Mouse (Mus musculus): ENCODE measurements around the gene Gli2. TPM values are rescaled to one million over a fixed set of nuclear protein-coding genes. Genes with fewer than 3 reads are reported as not detected.
A peak's percentile ranks its signal among the peaks of the same experiment; 100 is the strongest.

The Gli2 gene
- total and polyA plus RNA-seq, 2 experiments from 2014 or later: 3.0 to 13.9 TPM

GRCm38 (mm10) chr1:118917520-118918220 is 135.7 kb downstream of the Gli2 start:
- Histone ChIP-seq H3K4me2 (ENCODE audit: low read depth, low read length) (no peak overlapping the region), H3K27me3 (ENCODE audit: insufficient read depth, low read length) (no peaks in the 10 kb centered on the region), H3K27ac (peak overlapping the region; percentile 51; the same call in 1 of the 2 replicates), H3K4me1 (ENCODE audit: insufficient read depth, low read length) (peaks cover 11% of the 10 kb centered on the region), H3K9me3 (ENCODE audit: low read length) (no peaks in the 10 kb centered on the region), H3K9ac (replicated peaks; ENCODE audit: low read length) (no peak overlapping the region), H3K36me3 (ENCODE audit: insufficient read depth, low read length) (no peaks in the 10 kb centered on the region), H3K4me3 (ENCODE audit: low read length) (no peak overlapping the region)
- ATAC-seq (no peak), DNase-seq (ENCODE audit: low spot score) (no peak)
- TF ChIP-seq CTCF (IDR thresholded peaks at IDR 0.05; ENCODE audit: low read depth): no peak
- WGBS: 54% methylated on average over 7 of the region's 7 CpGs

GRCm38 (mm10) chr1:118916477-118917075 is 136.8 kb downstream of the Gli2 start:
- no peaks in the 10 kb centered on the region for H3K9me3 ChIP-seq (ENCODE audit: low read length)
- no peak overlapping the region for H3K9ac ChIP-seq (replicated peaks; ENCODE audit: low read length)
- 31% methylated on average over 12 of the region's 12 CpGs for WGBS
- ATAC-seq (peak; percentile 69), DNase-seq (ENCODE audit: low spot score) (peak; percentile 73)
- no peaks in the 10 kb centered on the region for H3K36me3 ChIP-seq (ENCODE audit: insufficient read depth, low read length)
- H3K4me1 ChIP-seq (ENCODE audit: insufficient read depth, low read length): peaks cover 17% of the 10 kb centered on the region
- no peak overlapping the region for H3K4me3 ChIP-seq (ENCODE audit: low read length)
- peak overlapping the region; percentile 51; the same call in 1 of the 2 replicates for H3K27ac ChIP-seq
- 0 out of 2 replicates have a peak, but pooled peaks cover 5% of the 10 kb centered on the region for H3K27me3 ChIP-seq (ENCODE audit: insufficient read depth, low read length)
- TF ChIP-seq CTCF (IDR thresholded peaks at IDR 0.05; ENCODE audit: low read depth): peak; percentile 47
- H3K4me2 ChIP-seq (ENCODE audit: low read depth, low read length): no peak overlapping the region

- ATAC-seq (no peak), DNase-seq (ENCODE audit: low spot score) (peak; percentile 53)
- Histone ChIP-seq H3K27ac (no peak overlapping the region; the same call in 1 of the 2 replicates), H3K36me3 (ENCODE audit: insufficient read depth, low read length) (no peaks in the 10 kb centered on the region), H3K4me2 (ENCODE audit: low read depth, low read length) (peak overlapping the region; percentile 39; the same call in 1 of the 2 replicates), H3K9me3 (ENCODE audit: low read length) (no peaks in the 10 kb centered on the region), H3K27me3 (ENCODE audit: insufficient read depth, low read length) (0 out of 2 replicates have a peak, but pooled peaks cover 5% of the 10 kb centered on the region), H3K4me1 (ENCODE audit: insufficient read depth, low read length) (peaks cover 40% of the 10 kb centered on the region), H3K9ac (replicated peaks; ENCODE audit: low read length) (no peak overlapping the region), H3K4me3 (ENCODE audit: low read length) (no peak overlapping the region)
- no peak for TF ChIP-seq CTCF (IDR thresholded peaks at IDR 0.05; ENCODE audit: low read depth)
- 46% methylated on average over 17 of the region's 17 CpGs for WGBS
Measured at GRCm38 (mm10) chr1:118913414-118914385, 139.7 kb downstream of the Gli2 start.

GRCm38 (mm10) chr1:118912929-118913328 is 140.5 kb downstream of the Gli2 start:
- Histone ChIP-seq H3K4me2 (ENCODE audit: low read depth, low read length) (peak overlapping the region; percentile 39), H3K9me3 (ENCODE audit: low read length) (no peaks in the 10 kb centered on the region), H3K4me1 (ENCODE audit: insufficient read depth, low read length) (peaks cover 40% of the 10 kb centered on the region), H3K36me3 (ENCODE audit: insufficient read depth, low read length) (no peaks in the 10 kb centered on the region), H3K9ac (replicated peaks; ENCODE audit: low read length) (no peak overlapping the region), H3K27ac (no peak overlapping the region), H3K4me3 (ENCODE audit: low read length) (no peak overlapping the region), H3K27me3 (ENCODE audit: insufficient read depth, low read length) (0 out of 2 replicates have a peak, but pooled peaks cover 5% of the 10 kb centered on the region)
- peak; percentile 71 for DNase-seq (ENCODE audit: low spot score)
- 14% methylated on average over 6 of the region's 6 CpGs for WGBS
- TF ChIP-seq CTCF (IDR thresholded peaks at IDR 0.05; ENCODE audit: low read depth): no peak
- ATAC-seq: peak; percentile 36; the same call in 1 of the 2 replicates

GRCm38 (mm10) chr1:118911427-118911727 is 142.0 kb downstream of the Gli2 start:
- Histone ChIP-seq H3K4me1 (ENCODE audit: insufficient read depth, low read length) (peaks cover 36% of the 10 kb centered on the region), H3K27ac (peak overlapping the region; percentile 58; the same call in 1 of the 2 replicates), H3K9ac (replicated peaks; ENCODE audit: low read length) (no peak overlapping the region), H3K27me3 (ENCODE audit: insufficient read depth, low read length) (0 out of 2 replicates have a peak, but pooled peaks cover 5% of the 10 kb centered on the region), H3K9me3 (ENCODE audit: low read length) (no peaks in the 10 kb centered on the region), H3K4me3 (ENCODE audit: low read length) (no peak overlapping the region), H3K4me2 (ENCODE audit: low read depth, low read length) (no peak overlapping the region), H3K36me3 (ENCODE audit: insufficient read depth, low read length) (no peaks in the 10 kb centered on the region)
- WGBS: 46% methylated on average over 3 of the region's 3 CpGs
- ATAC-seq (peak; percentile 4; the same call in 1 of the 2 replicates), DNase-seq (ENCODE audit: low spot score) (no peak)
- no peak for TF ChIP-seq CTCF (IDR thresholded peaks at IDR 0.05; ENCODE audit: low read depth)

- no peak overlapping the region for H3K4me2 ChIP-seq (ENCODE audit: low read depth, low read length)
- DNase-seq (ENCODE audit: low spot score): peak; percentile 61
- no peak overlapping the region for H3K4me3 ChIP-seq (ENCODE audit: low read length)
- ATAC-seq: peak; percentile 61
- H3K27ac ChIP-seq: peak overlapping the region; percentile 58; the same call in 1 of the 2 replicates
- TF ChIP-seq CTCF (IDR thresholded peaks at IDR 0.05; ENCODE audit: low read depth): no peak
- H3K36me3 ChIP-seq (ENCODE audit: insufficient read depth, low read length): no peaks in the 10 kb centered on the region
- WGBS: 17% methylated on average over 13 of the region's 13 CpGs
- no peak overlapping the region for H3K9ac ChIP-seq (replicated peaks; ENCODE audit: low read length)
- peaks cover 32% of the 10 kb centered on the region for H3K4me1 ChIP-seq (ENCODE audit: insufficient read depth, low read length)
- H3K27me3 ChIP-seq (ENCODE audit: insufficient read depth, low read length): 0 out of 2 replicates have a peak, but pooled peaks cover 5% of the 10 kb centered on the region
- H3K9me3 ChIP-seq (ENCODE audit: low read length): no peaks in the 10 kb centered on the region
Measured at GRCm38 (mm10) chr1:118910693-118911426, 142.6 kb downstream of the Gli2 start.
